ENCODE assay signal across 16 mouse cellular contexts in the genomic region with DNA sequence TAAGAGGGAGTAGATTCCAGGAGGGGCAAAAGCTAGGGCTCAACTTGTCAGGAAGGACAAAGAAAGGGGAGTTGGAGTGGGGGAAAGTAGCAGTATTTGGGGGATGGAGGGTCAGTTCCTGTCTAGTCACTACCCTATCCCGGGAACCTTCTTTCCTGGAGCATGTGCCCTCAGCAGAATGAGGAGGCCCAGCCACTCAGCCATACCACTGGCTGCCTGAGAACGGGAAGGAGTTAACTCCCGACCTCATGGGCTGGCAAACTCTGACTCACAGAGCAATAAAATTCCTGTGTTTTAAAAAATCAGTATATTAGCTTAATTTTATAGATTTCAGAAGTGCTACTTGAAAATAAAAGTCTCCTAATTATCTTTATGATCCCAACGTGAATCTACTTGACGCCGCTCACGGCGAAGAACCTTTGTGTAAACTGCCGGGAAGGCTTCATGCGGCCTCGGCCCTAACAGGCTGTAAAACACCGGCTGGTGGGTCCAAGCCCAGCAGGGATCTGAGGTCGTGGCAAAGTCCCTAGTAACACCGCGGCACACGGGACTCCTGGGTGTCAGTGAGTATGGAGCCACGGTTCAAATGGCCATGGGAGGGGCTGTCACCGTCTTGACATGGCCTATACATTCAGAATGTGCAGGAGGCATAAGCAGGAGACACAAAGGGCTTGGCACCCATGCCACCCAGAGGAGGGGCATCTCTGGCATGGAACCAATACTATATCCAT.
"Had no signal": no experiment of that assay in that cellular context is flagged by ENCODE, and none has a peak within 500 bp of the region (broad histone marks: within the 10 kb centered on the region; RNA-seq: fewer than 3 reads in every experiment).

No protein-coding gene starts in this region.

- H3K4me2 ChIP-seq: midbrain, embryonic 12.5 days had no signal

- H3K36me3 ChIP-seq: midbrain, embryonic 12.5 days had no signal

- H3K9me3 ChIP-seq: megakaryocyte, embryonic 14.5 days; midbrain, embryonic 12.5 days had no signal

- H3K9ac ChIP-seq: liver, embryonic 14.5 days; midbrain, embryonic 12.5 days had no signal

- DNase-seq: kidney, adult 11 months; kidney, adult 9 months; kidney, postnatal 36 days; layer of hippocampus, adult 9-11 months; layer of hippocampus, postnatal 36 days; lung, adult 2 months; lung, postnatal 4 days; right cerebral cortex, postnatal 4 days; spleen, adult 18-20 months; thymus, adult 18-20 months; thymus, postnatal 25 days had no signal

- H3K4me1 ChIP-seq: megakaryocyte, embryonic 14.5 days had no signal

- H3K4me3 ChIP-seq: megakaryocyte, embryonic 14.5 days; midbrain, embryonic 12.5 days had no signal

- ATAC-seq: lung, postnatal 0 days had no signal

- H3K27ac ChIP-seq: kidney, postnatal 0 days; liver, embryonic 14.5 days; midbrain, embryonic 12.5 days had no signal

- H3K27me3 ChIP-seq: midbrain, embryonic 12.5 days had no signal
